Mouse (Mus musculus): Measurements from ENCODE around the gene Tmem158.

Tmem158 gene

GRCm38 (mm10) chr9:123260611-123261021 is at the start of gene Tmem158:
Gene Tmem158, minus strand, starts transcription at chr9:123260764.
- no peak for DNase-seq (ENCODE audit: low read depth, low spot score)

GRCm38 (mm10) chr9:123309685-123310365 is 49.3 kb upstream of the Tmem158 start:
- no peak for DNase-seq (ENCODE audit: low read depth, low spot score)

- no peak for DNase-seq (ENCODE audit: low read depth, low spot score)
Observed at GRCm38 (mm10) chr9:123309073-123309472, 48.5 kb upstream of the Tmem158 start.

- no peak for DNase-seq (ENCODE audit: low read depth, low spot score)
Observed at GRCm38 (mm10) chr9:123304917-123305316, 44.4 kb upstream of the Tmem158 start.

GRCm38 (mm10) chr9:123303952-123304351 is 43.4 kb upstream of the Tmem158 start:
- DNase-seq (ENCODE audit: low read depth, low spot score) = no peak

- no peak for DNase-seq (ENCODE audit: low read depth, low spot score)
Observed at GRCm38 (mm10) chr9:123302759-123303313, 42.3 kb upstream of the Tmem158 start.

- DNase-seq (ENCODE audit: low read depth, low spot score) = no peak
Observed at GRCm38 (mm10) chr9:123297862-123298261, 37.3 kb upstream of the Tmem158 start.

- no peak for DNase-seq (ENCODE audit: low read depth, low spot score)
Observed at GRCm38 (mm10) chr9:123296229-123296628, 35.7 kb upstream of the Tmem158 start.

GRCm38 (mm10) chr9:123294581-123294980 is 34.0 kb upstream of the Tmem158 start:
- DNase-seq (ENCODE audit: low read depth, low spot score) = no peak

GRCm38 (mm10) chr9:123288378-123288777 is 27.8 kb upstream of the Tmem158 start:
- DNase-seq (ENCODE audit: low read depth, low spot score) = no peak

GRCm38 (mm10) chr9:123285623-123286022 is 25.1 kb upstream of the Tmem158 start:
- DNase-seq (ENCODE audit: low read depth, low spot score) = no peak

GRCm38 (mm10) chr9:123280775-123281174 is 20.2 kb upstream of the Tmem158 start:
- no peak for DNase-seq (ENCODE audit: low read depth, low spot score)

GRCm38 (mm10) chr9:123278003-123278402 is 17.4 kb upstream of the Tmem158 start:
- DNase-seq (ENCODE audit: low read depth, low spot score) = no peak

GRCm38 (mm10) chr9:123275373-123275772 is 14.8 kb upstream of the Tmem158 start:
- DNase-seq (ENCODE audit: low read depth, low spot score) = no peak

GRCm38 (mm10) chr9:123274674-123275073 is 14.1 kb upstream of the Tmem158 start:
- DNase-seq (ENCODE audit: low read depth, low spot score) = no peak

- no peak for DNase-seq (ENCODE audit: low read depth, low spot score)
Observed at GRCm38 (mm10) chr9:123273876-123274275, 13.3 kb upstream of the Tmem158 start.

GRCm38 (mm10) chr9:123271552-123271951 is 11.0 kb upstream of the Tmem158 start:
- no peak for DNase-seq (ENCODE audit: low read depth, low spot score)

- DNase-seq (ENCODE audit: low read depth, low spot score) = no peak
Observed at GRCm38 (mm10) chr9:123269906-123270558, 9.5 kb upstream of the Tmem158 start.

- no peak for DNase-seq (ENCODE audit: low read depth, low spot score)
Observed at GRCm38 (mm10) chr9:123259896-123260610, 511 bp downstream of the Tmem158 start.

GRCm38 (mm10) chr9:123259461-123259895 is 1.1 kb downstream of the Tmem158 start:
- no peak for DNase-seq (ENCODE audit: low read depth, low spot score)

GRCm38 (mm10) chr9:123258796-123259195 is 1.8 kb downstream of the Tmem158 start:
- DNase-seq (ENCODE audit: low read depth, low spot score) = no peak

GRCm38 (mm10) chr9:123255736-123256135 is 4.8 kb downstream of the Tmem158 start:
- peak; percentile 67 for DNase-seq (ENCODE audit: low read depth, low spot score)
